Mouse (Mus musculus): ENCODE data around the gene 1700001K19Rik. TPM values are rescaled to one million over a fixed set of nuclear protein-coding genes. Genes with fewer than 3 reads are reported as not detected.

Gene 1700001K19Rik
- not detected in 2 replicates for polyA plus RNA-seq (2012; rRNA removed)

DNA sequence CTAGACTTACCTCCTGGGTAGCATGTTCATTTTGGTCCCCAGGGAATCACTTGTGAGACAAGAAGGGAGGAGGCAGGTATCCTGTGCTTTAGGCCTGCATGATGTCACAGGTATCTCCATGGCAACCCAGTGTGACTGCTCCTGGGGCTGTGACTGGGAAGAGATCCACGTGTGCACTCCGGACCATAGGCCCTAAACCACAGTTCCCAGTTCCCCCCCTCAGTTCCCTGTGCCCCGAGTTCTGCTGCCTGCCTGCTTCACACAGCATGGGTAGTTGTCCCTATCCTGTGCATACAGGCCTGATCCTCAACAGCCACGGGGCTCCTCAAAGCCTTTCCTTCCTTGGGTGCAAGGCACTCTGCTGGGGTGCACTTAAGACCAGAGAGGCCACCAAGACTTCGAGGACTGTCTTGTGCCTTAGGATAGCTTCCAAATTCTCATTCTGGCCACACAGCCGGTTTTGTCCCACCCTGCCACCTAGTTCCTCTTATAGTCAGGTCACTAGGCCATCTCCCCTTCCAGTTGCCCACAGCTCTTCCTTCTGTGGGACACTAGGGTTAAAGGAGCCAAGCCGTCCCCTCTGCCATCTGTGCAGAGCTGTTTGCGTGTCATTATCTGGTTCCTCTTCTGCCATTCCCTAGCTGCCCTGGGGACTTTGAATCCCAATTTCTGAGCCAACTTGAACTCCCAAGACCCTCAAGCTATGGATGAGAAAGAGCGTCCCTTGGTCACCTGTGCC is at the start of gene 1700001K19Rik:
1700001K19Rik (minus strand) TSS at position 59 of the 739 bp plus-strand sequence.
- no peaks in the 10 kb centered on the region for H3K27me3 ChIP-seq (ENCODE audit: control insufficient read depth, insufficient read depth, low read length)
- 76% methylated on average over 9 of the region's 9 CpGs for WGBS
- TF ChIP-seq POLR2A (IDR thresholded peaks at IDR 0.05; ENCODE audit: low read depth, low read length) (no peak), CTCF (IDR thresholded peaks at IDR 0.05; ENCODE audit: extremely low read depth, insufficient read length, insufficient replicate concordance, low read depth, low read length) (no peak)
- H3K36me3 ChIP-seq (ENCODE audit: control insufficient read depth, insufficient read depth, low read length): 0 out of 2 replicates have a peak, but pooled peaks cover 1% of the 10 kb centered on the region
- no peak within 1 kb of the TSS for H3K4me3 ChIP-seq (ENCODE audit: low read depth, low read length)
- no peak within 1 kb of the TSS for H3K27ac ChIP-seq (ENCODE audit: insufficient read depth, low read depth, low read length)
- no peaks in the 10 kb centered on the region for H3K4me1 ChIP-seq (ENCODE audit: control insufficient read depth, insufficient read depth, insufficient read length, low read length)

DNA sequence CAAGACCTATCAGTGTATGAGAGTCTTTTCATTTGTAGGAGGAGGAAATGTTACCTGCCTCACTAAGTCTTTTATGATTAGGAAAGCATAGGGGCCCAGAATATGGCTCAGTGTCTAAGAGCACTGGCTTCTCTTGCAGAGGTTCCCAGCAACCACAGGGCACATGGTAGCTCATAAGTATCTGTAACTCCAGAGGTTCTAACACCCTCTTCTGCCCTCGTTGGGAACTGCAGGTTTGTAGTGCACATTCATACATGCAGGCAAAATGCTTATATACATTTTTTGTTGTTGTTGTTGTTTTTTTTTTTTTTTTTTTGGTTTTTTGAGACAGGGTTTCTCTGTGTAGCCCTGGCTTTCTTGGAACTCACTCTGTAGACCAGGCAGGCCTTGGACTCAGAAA is 44.0 kb upstream of the 1700001K19Rik start:
- H3K4me3 ChIP-seq (ENCODE audit: low read depth, low read length): no peak overlapping the region
- no peaks in the 10 kb centered on the region for H3K36me3 ChIP-seq (ENCODE audit: control insufficient read depth, insufficient read depth, low read length)
- peaks cover 4% of the 10 kb centered on the region; the same call in 1 of the 2 replicates for H3K4me1 ChIP-seq (ENCODE audit: control insufficient read depth, insufficient read depth, insufficient read length, low read length)
- H3K27me3 ChIP-seq (ENCODE audit: control insufficient read depth, insufficient read depth, low read length): peaks cover 4% of the 10 kb centered on the region; the same call in 1 of the 2 replicates
- H3K27ac ChIP-seq (ENCODE audit: insufficient read depth, low read depth, low read length): no peak overlapping the region
- TF ChIP-seq CTCF (IDR thresholded peaks at IDR 0.05; ENCODE audit: extremely low read depth, insufficient read length, insufficient replicate concordance, low read depth, low read length) (no peak), POLR2A (IDR thresholded peaks at IDR 0.05; ENCODE audit: low read depth, low read length) (no peak)
- 50% methylated on average over 1 of the region's 1 CpGs for WGBS

DNA sequence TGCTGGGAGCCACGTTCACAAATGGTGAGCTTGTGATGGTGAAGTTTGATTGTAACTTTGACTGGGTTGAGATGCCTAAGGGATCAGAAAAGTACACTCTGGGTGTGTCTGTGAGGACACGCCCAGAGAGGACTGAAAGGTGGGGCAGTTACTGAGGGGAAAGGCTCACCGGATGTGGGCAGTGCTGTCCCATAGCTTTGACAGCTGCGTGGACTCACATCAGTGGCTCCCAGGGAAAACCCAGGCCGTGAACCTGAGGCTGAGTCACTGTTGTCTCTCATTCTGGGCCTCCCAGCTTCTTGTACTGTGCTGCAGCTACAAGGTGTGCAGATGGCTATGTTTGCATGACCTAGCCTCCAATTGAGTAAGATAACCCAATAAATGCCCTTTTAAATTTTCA is 43.1 kb upstream of the 1700001K19Rik start:
- Histone ChIP-seq H3K27me3 (ENCODE audit: control insufficient read depth, insufficient read depth, low read length) (peaks cover 4% of the 10 kb centered on the region; the same call in 1 of the 2 replicates), H3K4me3 (ENCODE audit: low read depth, low read length) (no peak overlapping the region), H3K27ac (ENCODE audit: insufficient read depth, low read depth, low read length) (no peak overlapping the region), H3K36me3 (ENCODE audit: control insufficient read depth, insufficient read depth, low read length) (no peaks in the 10 kb centered on the region), H3K4me1 (ENCODE audit: control insufficient read depth, insufficient read depth, insufficient read length, low read length) (peaks cover 4% of the 10 kb centered on the region; the same call in 1 of the 2 replicates)
- TF ChIP-seq CTCF (IDR thresholded peaks at IDR 0.05; ENCODE audit: extremely low read depth, insufficient read length, insufficient replicate concordance, low read depth, low read length) (no peak), POLR2A (IDR thresholded peaks at IDR 0.05; ENCODE audit: low read depth, low read length) (no peak)
- WGBS: 35% methylated on average over 5 of the region's 5 CpGs

DNA sequence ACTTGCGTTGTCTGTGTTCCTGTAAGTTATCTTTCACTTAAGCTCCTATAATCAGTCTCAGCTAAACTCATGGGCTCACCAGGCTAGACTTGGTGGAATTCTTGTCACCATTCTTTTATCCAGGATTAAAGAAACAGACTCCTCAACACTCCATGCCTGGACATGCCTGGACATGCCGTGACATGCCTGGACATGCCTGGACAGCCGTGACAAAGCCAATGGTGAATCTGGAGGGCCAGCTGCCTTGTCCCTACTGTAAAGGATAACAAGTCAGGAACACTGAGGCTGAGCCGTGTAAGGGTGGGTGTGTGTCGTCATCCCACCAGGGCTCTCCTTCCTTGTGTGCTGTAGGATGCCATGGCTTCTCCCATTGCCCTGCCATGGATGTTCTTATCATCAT is 42.6 kb upstream of the 1700001K19Rik start:
- Histone ChIP-seq H3K36me3 (ENCODE audit: control insufficient read depth, insufficient read depth, low read length) (no peaks in the 10 kb centered on the region), H3K4me1 (ENCODE audit: control insufficient read depth, insufficient read depth, insufficient read length, low read length) (peaks cover 4% of the 10 kb centered on the region; the same call in 1 of the 2 replicates), H3K4me3 (ENCODE audit: low read depth, low read length) (no peak overlapping the region), H3K27ac (ENCODE audit: insufficient read depth, low read depth, low read length) (no peak overlapping the region), H3K27me3 (ENCODE audit: control insufficient read depth, insufficient read depth, low read length) (peaks cover 4% of the 10 kb centered on the region; the same call in 1 of the 2 replicates)
- TF ChIP-seq CTCF (IDR thresholded peaks at IDR 0.05; ENCODE audit: extremely low read depth, insufficient read length, insufficient replicate concordance, low read depth, low read length) (no peak), POLR2A (IDR thresholded peaks at IDR 0.05; ENCODE audit: low read depth, low read length) (no peak)
- 88% methylated on average over 5 of the region's 5 CpGs for WGBS

DNA sequence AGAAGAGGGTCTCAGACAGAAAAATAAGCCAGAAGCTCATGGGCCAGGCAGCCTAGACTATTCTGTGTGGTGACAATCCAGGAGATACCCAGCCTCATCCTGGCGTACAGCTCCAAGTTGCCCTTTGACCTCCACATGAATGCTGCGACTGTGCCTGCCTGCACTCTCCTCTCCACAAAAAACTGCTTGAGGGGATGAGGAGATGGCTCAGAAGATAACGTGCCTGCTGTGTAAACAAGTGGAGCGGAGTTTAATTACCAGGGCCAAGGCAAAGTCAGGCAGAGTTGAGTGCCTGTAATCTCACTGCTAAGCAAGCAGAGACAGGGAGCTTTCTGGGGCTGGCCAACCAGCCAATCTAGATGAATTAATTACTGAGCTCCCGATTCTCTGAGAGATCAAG is 33.6 kb upstream of the 1700001K19Rik start:
- H3K4me3 ChIP-seq (ENCODE audit: low read depth, low read length): no peak overlapping the region
- no peaks in the 10 kb centered on the region for H3K36me3 ChIP-seq (ENCODE audit: control insufficient read depth, insufficient read depth, low read length)
- WGBS: 16% methylated on average over 5 of the region's 5 CpGs
- H3K27ac ChIP-seq (ENCODE audit: insufficient read depth, low read depth, low read length): no peak overlapping the region
- H3K4me1 ChIP-seq (ENCODE audit: control insufficient read depth, insufficient read depth, insufficient read length, low read length): no peaks in the 10 kb centered on the region
- TF ChIP-seq CTCF (IDR thresholded peaks at IDR 0.05; ENCODE audit: extremely low read depth, insufficient read length, insufficient replicate concordance, low read depth, low read length) (no peak), POLR2A (IDR thresholded peaks at IDR 0.05; ENCODE audit: low read depth, low read length) (no peak)
- H3K27me3 ChIP-seq (ENCODE audit: control insufficient read depth, insufficient read depth, low read length): no peaks in the 10 kb centered on the region; the same call in 1 of the 2 replicates

DNA sequence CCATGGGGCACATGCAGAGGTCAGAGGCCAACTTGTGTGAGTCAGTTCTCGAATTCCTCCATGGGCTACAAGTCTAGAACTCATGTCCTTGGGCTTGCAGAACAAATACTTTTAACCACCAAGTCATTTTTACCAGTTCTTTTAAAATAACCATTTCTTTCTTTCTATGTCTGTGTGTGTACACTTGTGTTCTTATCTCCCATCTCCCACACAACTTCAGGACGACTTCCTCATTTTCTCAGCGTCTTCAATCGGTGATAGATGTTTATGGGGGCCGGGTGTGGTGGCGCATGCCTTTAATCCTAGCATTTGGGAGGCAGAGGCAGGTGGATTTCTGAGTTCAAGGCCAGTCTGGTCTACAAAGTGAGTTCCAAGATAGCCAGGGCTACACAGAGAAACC is 31.8 kb upstream of the 1700001K19Rik start:
- Histone ChIP-seq H3K4me3 (ENCODE audit: low read depth, low read length) (no peak overlapping the region), H3K27ac (ENCODE audit: insufficient read depth, low read depth, low read length) (no peak overlapping the region), H3K36me3 (ENCODE audit: control insufficient read depth, insufficient read depth, low read length) (no peaks in the 10 kb centered on the region), H3K27me3 (ENCODE audit: control insufficient read depth, insufficient read depth, low read length) (no peaks in the 10 kb centered on the region), H3K4me1 (ENCODE audit: control insufficient read depth, insufficient read depth, insufficient read length, low read length) (no peaks in the 10 kb centered on the region)
- TF ChIP-seq POLR2A (IDR thresholded peaks at IDR 0.05; ENCODE audit: low read depth, low read length): no peak
- no peak for TF ChIP-seq CTCF (IDR thresholded peaks at IDR 0.05; ENCODE audit: extremely low read depth, insufficient read length, insufficient replicate concordance, low read depth, low read length)
- 73% methylated on average over 6 of the region's 6 CpGs for WGBS

DNA sequence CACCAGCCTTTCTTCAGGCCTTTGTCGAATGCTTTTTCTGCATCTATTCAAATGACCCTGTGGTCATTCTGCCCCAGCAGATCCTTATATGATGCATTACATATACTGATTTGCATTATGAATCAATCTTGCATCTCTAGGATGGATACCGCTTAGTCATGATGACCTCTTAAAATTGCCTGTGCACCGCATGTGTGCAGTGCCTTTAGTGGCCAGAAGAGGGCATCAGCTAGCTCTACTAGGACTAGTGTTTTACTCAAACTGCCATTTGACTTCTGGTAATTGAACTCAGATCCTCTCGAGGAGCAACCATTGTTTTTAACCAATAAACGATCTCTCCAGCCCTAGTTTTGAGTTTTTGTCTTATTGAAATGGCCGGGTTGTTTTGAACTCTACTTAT is 31.4 kb upstream of the 1700001K19Rik start:
- WGBS: 94% methylated on average over 6 of the region's 6 CpGs
- H3K36me3 ChIP-seq (ENCODE audit: control insufficient read depth, insufficient read depth, low read length): no peaks in the 10 kb centered on the region
- TF ChIP-seq POLR2A (IDR thresholded peaks at IDR 0.05; ENCODE audit: low read depth, low read length) (no peak), CTCF (IDR thresholded peaks at IDR 0.05; ENCODE audit: extremely low read depth, insufficient read length, insufficient replicate concordance, low read depth, low read length) (peak; percentile 9; the same call in 1 of the 2 replicates)
- H3K4me3 ChIP-seq (ENCODE audit: low read depth, low read length): no peak overlapping the region
- H3K27ac ChIP-seq (ENCODE audit: insufficient read depth, low read depth, low read length): no peak overlapping the region
- H3K4me1 ChIP-seq (ENCODE audit: control insufficient read depth, insufficient read depth, insufficient read length, low read length): no peaks in the 10 kb centered on the region
- H3K27me3 ChIP-seq (ENCODE audit: control insufficient read depth, insufficient read depth, low read length): no peaks in the 10 kb centered on the region
